Mouse (Mus musculus) embryonic facial prominence, embryonic 11.5 days (tissue): ENCODE results near the gene Hs6st1. TPM values are rescaled to one million over a fixed set of nuclear protein-coding genes. Genes with fewer than 3 reads are reported as not detected.

Experiments
- ATAC-seq: fragments of 200-750 bp; cut with Nextera tagmentation; replicated peaks from 2 replicates; pipeline ENCODE4 v1.8.0; 2017; ENCODE audit warnings: low read depth; ENCODE audit not compliant: insufficient number of reproducible peaks, low FRiP score, low TSS enrichment
- DNase-seq: peaks from one replicate; pipeline ENCODE4 v3.0.0-alpha.2; 2015; ENCODE audit warnings: low spot score
- H3K27ac ChIP-seq: fragments of 300-500 bp; sonication (generic); replicated peaks from 2 replicates; pipeline ENCODE4 v1.5.1; 2014; ENCODE audit warnings: mild to moderate bottlenecking, low read depth, low read length, control low read depth
- H3K27me3 ChIP-seq: fragments of 300-500 bp; sonication (generic); 2 replicates; pipeline ENCODE4 v1.6.1; 2014; ENCODE audit warnings: mild to moderate bottlenecking, low read length, moderate library complexity, mixed read lengths; ENCODE audit not compliant: control insufficient read depth, insufficient read depth
- H3K36me3 ChIP-seq: fragments of 300-500 bp; sonication (generic); replicated peaks from 2 replicates; pipeline ENCODE4 v1.6.1; 2014; ENCODE audit warnings: low read depth, mild to moderate bottlenecking, low read length, moderate library complexity, mixed read lengths; ENCODE audit not compliant: control insufficient read depth, insufficient read depth
- H3K4me1 ChIP-seq: fragments of 300-500 bp; sonication (generic); 2 replicates; pipeline ENCODE4 v1.6.1; 2014; ENCODE audit warnings: low read length, mixed read lengths; ENCODE audit not compliant: control insufficient read depth, insufficient read depth
- H3K4me2 ChIP-seq: fragments of 300-500 bp; sonication (generic); 2 replicates; pipeline ENCODE4 v1.6.1; 2014; ENCODE audit warnings: low read depth, mild to moderate bottlenecking, control low read depth, low read length, moderate library complexity
- H3K4me3 ChIP-seq: fragments of 300-500 bp; sonication (generic); 2 replicates; pipeline ENCODE4 v1.5.1; 2014; ENCODE audit warnings: low read depth, low read length, control low read depth
- H3K9ac ChIP-seq: fragments of 300-500 bp; sonication (generic); replicated peaks from 2 replicates; pipeline ENCODE4 v1.6.1; 2014; ENCODE audit warnings: mild to moderate bottlenecking, control low read depth, low read length
- H3K9me3 ChIP-seq: fragments of 300-500 bp; sonication (generic); replicated peaks from 2 replicates; pipeline ENCODE4 v1.6.1; 2016; ENCODE audit warnings: mild to moderate bottlenecking, low read length, inconsistent platforms, mixed read lengths; ENCODE audit not compliant: control insufficient read depth
- WGBS: fragments of 180-500 bp; shearing (Covaris S2); extraction: QIAGEN DNeasy Blood & Tissue Kit; methylation state at CpG from one replicate; pipeline ENCODE4 v1.1.7; 2014; 5-methylcytosine and 5-hydroxymethylcytosine counted together
- polyA plus RNA-seq: library from polyadenylated mRNA; unstranded; fragments of >200 nt; fragmentation: Nextera tagmentation; extraction: Ambion mirVana; gene quantifications from 2 replicates; pipeline ENCODE4 v1.2.1, GENCODE M21; 2014

Gene Hs6st1
- polyA plus RNA-seq, 1 experiment from 2014 or later, result 10.9 TPM

GRCm38 (mm10) chr1:36105917-36106706, 37.9 kb downstream of the Hs6st1 start:
- no peaks in the 10 kb centered on the region for H3K9me3 ChIP-seq
- 89% methylated on average over 11 of the region's 11 CpGs for WGBS
- no peaks in the 10 kb centered on the region for H3K4me1 ChIP-seq
- DNase-seq (no peak), ATAC-seq (no peak)
- H3K27me3 ChIP-seq, result no peaks in the 10 kb centered on the region
- H3K36me3 ChIP-seq, result peaks cover 6% of the 10 kb centered on the region
- H3K4me2 ChIP-seq, result no peak overlapping the region
- no peak overlapping the region for H3K4me3 ChIP-seq
- no peak overlapping the region for H3K27ac ChIP-seq
- H3K9ac ChIP-seq, result no peak overlapping the region

GRCm38 (mm10) chr1:36109987-36110386, 41.8 kb downstream of the Hs6st1 start:
- no peak overlapping the region for H3K9ac ChIP-seq
- WGBS, result 81% methylated on average over 4 of the region's 4 CpGs
- H3K4me2 ChIP-seq, result no peak overlapping the region
- no peak overlapping the region for H3K27ac ChIP-seq
- no peak for ATAC-seq
- no peaks in the 10 kb centered on the region for H3K9me3 ChIP-seq
- H3K27me3 ChIP-seq, result no peaks in the 10 kb centered on the region
- no peak overlapping the region for H3K4me3 ChIP-seq
- no peaks in the 10 kb centered on the region for H3K4me1 ChIP-seq
- no peaks in the 10 kb centered on the region for H3K36me3 ChIP-seq
- no peak for DNase-seq

GRCm38 (mm10) chr1:36112665-36113064, 44.5 kb downstream of the Hs6st1 start:
- H3K4me3 ChIP-seq, result no peak overlapping the region
- H3K9ac ChIP-seq, result no peak overlapping the region
- no peak for ATAC-seq
- WGBS, result 93% methylated on average over 3 of the region's 3 CpGs
- no peak overlapping the region for H3K4me2 ChIP-seq
- H3K9me3 ChIP-seq, result no peaks in the 10 kb centered on the region
- DNase-seq, result no peak
- H3K27ac ChIP-seq, result no peak overlapping the region
- no peaks in the 10 kb centered on the region for H3K4me1 ChIP-seq
- no peaks in the 10 kb centered on the region for H3K36me3 ChIP-seq
- no peaks in the 10 kb centered on the region for H3K27me3 ChIP-seq

GRCm38 (mm10) chr1:36113670-36114069, 45.5 kb downstream of the Hs6st1 start:
- Histone ChIP-seq H3K4me3 (no peak overlapping the region), H3K4me1 (no peaks in the 10 kb centered on the region), H3K9me3 (no peaks in the 10 kb centered on the region), H3K36me3 (no peaks in the 10 kb centered on the region), H3K27ac (no peak overlapping the region), H3K9ac (no peak overlapping the region), H3K4me2 (no peak overlapping the region), H3K27me3 (no peaks in the 10 kb centered on the region)
- ATAC-seq (no peak), DNase-seq (no peak)
- whole genome bisulfite sequencing, result 80% methylated on average over 8 of the region's 8 CpGs

DNA sequence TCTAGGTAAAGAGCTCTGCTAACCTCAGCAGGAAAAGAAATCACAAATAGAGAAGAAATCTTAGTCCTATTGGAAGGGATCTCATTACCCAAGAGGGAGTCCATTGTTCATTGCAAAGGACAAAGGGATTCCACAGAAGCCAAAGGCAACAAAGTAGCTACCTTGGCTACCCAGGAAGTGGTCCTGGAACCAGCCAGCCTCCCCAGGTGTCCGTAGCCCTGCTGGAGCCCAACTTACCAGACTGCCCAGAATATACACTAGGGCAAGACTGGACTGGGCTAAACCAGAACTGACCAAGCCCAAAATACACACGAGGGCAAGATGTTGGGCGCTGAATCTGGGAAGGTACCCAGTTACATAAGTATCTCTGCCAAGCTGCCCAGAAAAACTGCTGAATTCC, 46.6 kb downstream of the Hs6st1 start:
- DNase-seq (no peak), ATAC-seq (no peak)
- Histone ChIP-seq H3K27ac (no peak overlapping the region), H3K27me3 (no peaks in the 10 kb centered on the region), H3K4me3 (no peak overlapping the region), H3K9ac (no peak overlapping the region), H3K4me1 (no peaks in the 10 kb centered on the region), H3K9me3 (no peaks in the 10 kb centered on the region), H3K36me3 (no peaks in the 10 kb centered on the region), H3K4me2 (no peak overlapping the region)
- WGBS, result 84% methylated on average over 3 of the region's 3 CpGs

GRCm38 (mm10) chr1:36116488-36116887, 48.3 kb downstream of the Hs6st1 start:
- DNase-seq, result no peak

DNA sequence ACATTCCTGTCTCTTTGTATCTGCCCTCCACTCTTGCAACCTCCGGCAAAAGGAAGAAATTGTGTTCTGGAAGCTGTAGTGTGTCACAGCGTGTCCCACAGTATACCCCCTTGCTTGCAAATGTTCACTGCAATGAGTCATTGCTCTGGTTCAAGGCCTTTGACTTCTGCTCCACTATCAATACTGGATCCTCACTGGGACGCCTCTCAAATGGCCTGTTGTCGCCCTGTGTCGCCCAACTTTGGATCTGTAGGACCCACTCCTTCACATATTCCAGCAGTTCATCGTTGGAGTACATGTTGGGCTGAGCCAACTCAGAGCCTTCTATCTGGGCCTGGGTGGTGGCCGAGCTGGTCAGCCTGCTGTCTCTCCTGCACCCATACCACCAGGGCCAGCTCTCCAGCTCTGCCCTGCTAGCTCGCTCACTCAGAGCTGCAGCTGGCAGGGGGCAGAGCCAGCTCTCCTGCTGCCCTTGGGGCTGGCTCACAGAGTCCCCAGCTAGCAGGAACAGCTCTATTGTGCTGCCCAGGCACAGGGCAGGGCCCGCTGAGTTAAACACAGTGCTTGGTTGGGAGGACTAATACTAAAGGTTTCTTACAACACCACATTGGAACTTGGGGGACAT, 50.0 kb downstream of the Hs6st1 start:
- WGBS, result 80% methylated on average over 9 of the region's 9 CpGs
- ATAC-seq (no peak), DNase-seq (no peak)
- no peak overlapping the region for H3K9ac ChIP-seq
- no peaks in the 10 kb centered on the region for H3K4me1 ChIP-seq
- no peaks in the 10 kb centered on the region for H3K9me3 ChIP-seq
- no peak overlapping the region for H3K4me3 ChIP-seq
- H3K27ac ChIP-seq, result no peak overlapping the region
- H3K4me2 ChIP-seq, result no peak overlapping the region
- no peaks in the 10 kb centered on the region for H3K36me3 ChIP-seq
- H3K27me3 ChIP-seq, result no peaks in the 10 kb centered on the region

More at GRCm38 (mm10) chr1:36116488-36116887, 48.3 kb downstream of the Hs6st1 start:
- no peak for ATAC-seq
- Histone ChIP-seq H3K4me2 (no peak overlapping the region), H3K9ac (no peak overlapping the region), H3K9me3 (no peaks in the 10 kb centered on the region), H3K27me3 (no peaks in the 10 kb centered on the region), H3K4me3 (no peak overlapping the region), H3K36me3 (no peaks in the 10 kb centered on the region), H3K27ac (no peak overlapping the region), H3K4me1 (no peaks in the 10 kb centered on the region)
- WGBS, result 79% methylated on average over 4 of the region's 5 CpGs

- no peaks in the 10 kb centered on the region for H3K9me3 ChIP-seq
- H3K4me2 ChIP-seq, result no peak overlapping the region
- no peak for DNase-seq
- ATAC-seq, result no peak
- H3K4me1 ChIP-seq, result no peaks in the 10 kb centered on the region
- H3K4me3 ChIP-seq, result no peak overlapping the region
- no peak overlapping the region for H3K9ac ChIP-seq
- no peaks in the 10 kb centered on the region for H3K27me3 ChIP-seq
- 85% methylated on average over 3 of the region's 3 CpGs for WGBS
- no peak overlapping the region for H3K27ac ChIP-seq
- H3K36me3 ChIP-seq, result no peaks in the 10 kb centered on the region
Observed at GRCm38 (mm10) chr1:36118958-36119357, 50.8 kb downstream of the Hs6st1 start.
